Mouse (Mus musculus) induced T-regulatory cell, adult 2 months (primary cell): ENCODE results near the gene Fhl2.
"Not testable (repeated sequence)": the region's sequence is repeated elsewhere in the genome, so short reads cannot be mapped to it uniquely, and the experiment has no call there.

Experiments
- DNase-seq: peaks from one replicate; pipeline ENCODE4 v3.0.0-alpha.2; 2012; ENCODE audit warnings: low read depth

Fhl2 gene

DNA sequence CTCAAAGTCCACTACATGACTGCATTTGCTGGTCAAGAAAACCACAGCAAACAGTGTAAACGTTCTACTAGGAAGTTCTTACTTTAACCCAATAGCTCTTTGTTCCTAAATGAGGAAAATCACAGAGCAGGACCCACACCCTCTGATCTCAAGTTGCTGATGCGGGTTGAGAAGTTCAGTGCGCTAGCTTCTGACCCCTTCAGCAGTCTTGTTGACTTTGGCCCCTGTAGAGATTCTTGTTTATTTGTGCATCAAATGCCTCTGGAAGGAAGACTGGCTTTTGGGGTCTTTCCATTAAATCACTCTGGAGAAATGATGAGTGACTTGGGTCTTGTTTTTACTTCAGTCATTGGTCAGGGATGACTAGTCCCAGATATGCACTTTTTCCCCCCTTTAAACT, 46.6 kb downstream of the Fhl2 start:
- DNase-seq: no peak

DNA sequence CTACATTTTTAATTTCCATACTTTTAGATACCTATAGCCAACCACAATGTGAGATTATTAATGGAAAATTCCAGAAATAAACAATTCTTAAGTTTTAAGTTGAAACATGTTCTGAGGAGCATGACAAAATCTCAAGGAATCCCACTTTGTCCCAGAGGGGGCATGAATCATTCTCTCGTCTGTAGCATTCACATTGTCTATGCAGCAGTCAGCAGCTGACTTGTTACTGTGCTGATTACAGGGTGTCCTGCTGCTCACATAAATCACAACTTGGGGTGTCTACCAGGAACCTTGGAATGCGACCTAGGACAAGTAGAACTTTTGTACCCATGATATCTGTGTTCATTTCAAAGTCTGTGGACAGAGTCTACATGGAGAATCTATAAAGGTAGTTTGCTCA, 49.3 kb downstream of the Fhl2 start:
- no peak for DNase-seq

DNA sequence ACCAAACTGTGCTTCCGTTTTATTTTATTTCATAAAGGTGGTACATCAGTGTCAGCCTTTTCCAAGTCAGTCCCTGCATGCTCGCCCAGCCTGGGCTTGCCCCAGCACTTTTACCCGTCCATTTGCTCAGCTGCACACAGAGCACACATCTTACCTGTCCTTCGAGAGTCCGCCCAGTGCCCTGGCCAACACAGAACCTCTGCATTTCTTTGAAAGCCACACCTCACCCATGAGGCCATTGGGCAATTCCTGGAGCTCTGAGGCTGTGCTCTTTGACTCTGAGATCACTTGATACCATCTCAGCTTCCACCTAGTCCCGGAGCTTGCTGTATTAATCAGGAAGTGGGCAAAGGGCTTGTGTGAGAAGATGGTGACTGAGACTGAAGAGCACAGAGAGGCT, 51.4 kb downstream of the Fhl2 start:
- no peak for DNase-seq

DNA sequence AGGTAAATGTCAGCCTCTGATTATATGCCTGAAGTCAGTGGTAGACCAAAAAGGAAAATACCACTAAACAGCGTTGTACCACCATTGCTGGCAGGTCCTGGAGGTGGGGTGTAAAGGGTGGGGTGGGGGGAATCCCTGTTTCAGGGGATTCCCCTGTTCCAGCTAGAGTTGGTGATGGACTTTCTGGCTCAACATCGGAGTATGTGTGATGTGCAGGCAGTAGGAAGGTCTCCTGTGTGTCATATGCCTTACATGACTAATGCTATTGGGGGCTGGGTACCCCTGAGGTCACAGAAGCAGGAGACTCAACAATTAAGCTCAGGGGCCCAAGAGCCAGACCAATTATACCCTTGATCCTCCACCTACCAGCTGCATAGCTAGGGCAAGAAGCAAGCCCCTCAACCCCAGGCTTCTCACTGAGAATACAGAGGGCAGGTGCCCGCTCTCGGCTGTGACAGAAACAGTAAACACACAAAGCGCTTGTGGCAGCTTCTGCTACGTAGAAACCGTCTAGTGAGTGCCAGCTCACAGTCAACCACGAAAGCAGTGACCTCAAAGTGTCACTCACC, 52.4 kb downstream of the Fhl2 start:
- DNase-seq: peak; percentile 40

DNA sequence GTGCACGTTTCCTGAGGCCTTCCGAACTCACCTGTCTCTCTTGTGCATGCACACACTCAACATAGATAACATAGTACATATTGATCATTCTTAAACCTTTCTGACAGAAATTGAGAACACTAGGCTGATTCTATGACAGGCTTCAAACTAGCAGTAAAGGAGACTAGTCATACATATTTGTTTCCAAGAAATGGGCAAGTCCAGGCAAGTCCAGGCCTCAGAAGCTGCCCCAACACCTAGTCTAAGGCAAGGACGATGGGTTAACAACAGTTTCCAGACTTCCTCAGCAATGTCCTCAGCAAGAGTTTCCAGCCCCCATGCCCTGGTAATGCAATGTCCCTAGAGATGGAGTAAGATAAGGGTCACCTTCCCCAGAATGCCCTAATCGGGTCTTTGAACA, 53.0 kb downstream of the Fhl2 start:
- DNase-seq: no peak

DNA sequence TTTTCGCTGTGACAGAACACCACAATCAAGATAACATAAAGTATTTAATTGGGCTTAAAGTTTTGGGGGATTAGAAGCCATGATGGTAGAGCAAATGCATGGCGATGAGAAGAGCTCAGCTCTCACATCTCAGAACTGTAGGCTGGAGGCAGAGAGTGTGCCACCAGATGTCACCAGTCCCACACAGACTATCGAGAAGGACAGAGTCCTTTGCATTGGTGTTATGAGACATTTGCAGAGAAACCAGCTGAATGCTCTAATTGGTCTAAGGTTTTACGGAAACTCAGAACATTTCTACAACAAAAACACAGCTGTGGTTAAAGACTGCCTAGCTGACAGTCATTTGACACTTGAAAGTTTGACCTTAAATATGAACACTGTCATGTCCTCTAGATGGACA, 53.5 kb downstream of the Fhl2 start:
- DNase-seq: peak; percentile 40

DNA sequence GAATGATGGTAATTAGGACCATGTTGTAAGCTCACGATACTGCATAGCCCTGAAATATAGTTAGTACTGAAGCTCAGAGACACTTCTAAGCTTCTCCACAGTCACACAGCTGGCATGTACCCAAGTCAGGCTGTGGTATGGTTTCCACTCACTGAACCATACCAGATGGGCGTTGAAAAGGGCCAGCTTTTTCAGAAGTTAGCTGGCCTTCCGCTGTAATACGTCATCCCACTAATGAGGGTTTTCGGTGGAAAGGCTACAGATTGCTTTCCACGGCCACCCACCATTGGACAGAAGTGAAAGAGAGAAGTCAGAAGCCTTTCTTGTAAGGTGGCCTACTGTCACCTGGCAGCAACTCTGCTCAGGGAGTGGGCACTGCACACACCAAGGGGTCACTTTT, 53.9 kb downstream of the Fhl2 start:
- DNase-seq: no peak

DNA sequence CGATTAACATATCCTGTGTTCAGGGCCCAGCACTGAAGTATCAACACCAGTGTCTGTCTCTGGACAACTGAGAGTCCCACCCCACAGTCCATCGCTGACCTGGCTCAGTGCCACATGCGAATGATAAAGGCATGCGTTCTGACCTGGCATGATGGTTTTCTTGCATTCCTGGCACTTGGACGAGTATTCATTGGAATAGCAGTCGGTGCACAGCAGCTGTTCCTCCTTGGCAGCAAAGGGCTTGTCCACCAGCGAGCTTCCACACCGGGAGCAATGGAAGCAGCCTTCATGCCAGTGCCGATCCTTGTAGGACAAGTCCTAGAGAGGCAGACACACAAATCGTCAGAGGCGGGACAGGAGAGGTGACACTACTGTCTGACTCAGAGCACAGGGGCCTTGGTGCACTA, 55.2 kb downstream of the Fhl2 start:
- DNase-seq: no peak

DNA sequence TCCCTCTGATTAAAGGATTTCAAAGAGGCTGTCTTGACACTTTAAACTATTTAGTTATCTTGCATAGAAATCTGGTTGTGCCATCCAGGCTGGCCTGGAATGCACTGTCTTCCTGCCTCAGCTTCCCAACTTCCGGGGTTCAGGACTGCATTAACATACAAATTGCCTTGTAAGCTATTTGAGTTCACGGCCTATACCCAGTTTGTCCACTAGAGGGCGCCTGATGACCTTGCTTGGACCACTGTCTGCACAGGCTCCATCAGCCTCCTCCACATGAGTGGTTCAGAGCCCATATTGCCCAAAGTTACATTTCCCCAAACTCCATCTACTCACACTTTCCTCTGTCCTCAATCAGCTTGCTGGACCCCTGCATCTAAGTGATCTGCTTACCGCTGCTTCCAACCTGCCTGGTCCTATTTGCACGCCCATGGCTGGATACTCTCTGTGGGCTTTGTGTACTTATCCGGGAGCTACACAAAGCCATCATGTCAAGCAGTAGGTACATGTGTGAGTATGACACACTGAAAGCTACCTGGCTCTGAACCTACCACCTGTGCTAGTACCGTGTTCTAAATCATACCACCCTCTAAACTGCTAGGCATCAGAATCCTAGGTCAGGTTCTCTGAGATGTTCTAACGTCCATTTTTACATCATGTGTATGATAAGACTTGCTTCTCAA, 57.1 kb downstream of the Fhl2 start:
- peak; percentile 92 for DNase-seq

DNA sequence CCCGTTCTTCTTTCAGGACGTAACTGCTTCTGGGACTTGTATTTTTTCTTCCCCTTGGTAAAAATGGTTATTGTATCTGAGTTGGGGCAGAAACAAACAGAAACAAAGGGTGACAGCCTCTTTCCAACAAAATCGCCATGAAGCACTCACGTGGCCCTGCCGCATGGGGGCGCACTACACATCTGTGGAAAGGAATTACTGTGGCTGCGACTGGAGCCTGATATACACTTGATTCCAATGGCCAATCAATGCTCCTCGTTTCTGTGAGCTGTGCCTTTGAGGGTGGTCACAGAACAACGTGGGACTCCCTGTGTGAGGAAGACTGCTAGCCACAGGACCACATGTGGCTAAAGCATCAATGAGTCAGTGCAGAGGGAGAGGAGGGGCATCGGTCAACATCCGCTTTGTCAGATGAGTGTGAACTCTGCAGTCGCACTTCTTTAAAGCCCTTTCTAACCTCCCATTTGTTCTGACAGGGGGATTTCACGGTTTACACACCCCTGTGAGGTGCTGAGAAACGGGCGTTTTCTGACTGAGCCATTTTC, 58.4 kb downstream of the Fhl2 start:
- DNase-seq: peak; percentile 24

DNA sequence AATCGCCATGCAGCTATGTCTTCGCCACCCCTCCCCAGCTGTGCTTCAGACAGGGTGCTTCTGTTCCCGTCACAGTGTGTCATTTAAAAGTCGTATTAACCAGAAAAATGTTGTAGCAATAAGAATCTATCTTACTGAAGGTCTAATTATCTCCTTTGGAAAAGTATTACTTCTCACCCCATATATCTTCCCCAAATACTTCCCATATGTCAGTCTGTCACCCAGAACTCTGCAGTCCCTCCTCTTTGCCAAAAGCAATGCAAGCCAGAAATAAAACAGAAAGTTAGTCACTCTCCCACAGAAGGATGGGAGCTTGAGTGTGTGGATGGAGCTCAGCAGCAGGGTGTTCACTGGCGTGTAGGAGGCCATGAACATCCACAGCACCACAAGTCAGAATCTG, 59.5 kb downstream of the Fhl2 start:
- DNase-seq: no peak

DNA sequence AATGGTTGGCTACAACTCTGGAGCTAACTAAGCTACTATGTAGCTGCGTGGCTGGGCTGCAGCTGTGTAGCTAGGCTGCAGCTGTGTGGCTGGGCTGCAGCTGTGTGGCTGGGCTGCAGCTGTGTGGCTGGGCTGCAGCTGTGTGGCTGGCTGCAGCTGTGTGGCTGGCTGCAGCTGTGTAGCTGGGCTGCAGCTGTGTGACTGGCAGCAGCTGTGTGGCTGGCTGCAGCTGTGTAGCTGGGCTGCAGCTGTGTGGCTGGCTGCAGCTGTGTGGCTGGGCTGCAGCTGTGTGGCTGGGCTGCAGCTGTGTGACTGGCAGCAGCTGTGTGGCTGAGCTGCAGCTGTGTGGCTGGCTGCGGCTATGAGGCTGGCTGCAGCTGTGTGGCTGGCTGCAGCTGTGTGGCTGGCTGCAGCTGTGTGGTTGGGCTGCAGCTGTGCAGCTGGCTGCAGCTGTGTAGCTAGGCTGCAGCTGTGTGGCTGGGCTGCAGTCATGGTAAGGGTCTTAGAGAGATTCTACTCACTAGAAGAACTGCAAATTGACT, 60.2 kb downstream of the Fhl2 start:
- not testable (repeated sequence) for DNase-seq

DNA sequence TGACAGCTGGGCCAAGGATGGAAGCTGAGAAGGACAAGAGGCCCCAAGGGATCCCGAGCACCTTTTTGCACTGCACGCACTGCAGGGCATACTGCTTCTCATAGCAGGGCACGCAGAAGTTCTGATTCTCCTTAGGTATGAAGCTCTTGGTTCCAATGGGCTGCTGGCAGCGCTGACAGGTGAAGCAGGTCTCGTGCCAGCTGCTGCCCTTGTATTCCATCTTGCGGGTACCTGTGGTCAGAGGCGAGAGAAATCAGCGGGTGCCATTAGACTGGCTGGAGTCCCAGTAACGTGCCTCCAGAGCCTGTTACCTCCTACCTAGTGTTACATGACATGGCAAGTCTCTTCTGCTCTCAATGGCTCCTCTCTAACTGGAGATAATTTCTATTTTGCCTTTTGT, 65.2 kb downstream of the Fhl2 start:
- DNase-seq: no peak

DNA sequence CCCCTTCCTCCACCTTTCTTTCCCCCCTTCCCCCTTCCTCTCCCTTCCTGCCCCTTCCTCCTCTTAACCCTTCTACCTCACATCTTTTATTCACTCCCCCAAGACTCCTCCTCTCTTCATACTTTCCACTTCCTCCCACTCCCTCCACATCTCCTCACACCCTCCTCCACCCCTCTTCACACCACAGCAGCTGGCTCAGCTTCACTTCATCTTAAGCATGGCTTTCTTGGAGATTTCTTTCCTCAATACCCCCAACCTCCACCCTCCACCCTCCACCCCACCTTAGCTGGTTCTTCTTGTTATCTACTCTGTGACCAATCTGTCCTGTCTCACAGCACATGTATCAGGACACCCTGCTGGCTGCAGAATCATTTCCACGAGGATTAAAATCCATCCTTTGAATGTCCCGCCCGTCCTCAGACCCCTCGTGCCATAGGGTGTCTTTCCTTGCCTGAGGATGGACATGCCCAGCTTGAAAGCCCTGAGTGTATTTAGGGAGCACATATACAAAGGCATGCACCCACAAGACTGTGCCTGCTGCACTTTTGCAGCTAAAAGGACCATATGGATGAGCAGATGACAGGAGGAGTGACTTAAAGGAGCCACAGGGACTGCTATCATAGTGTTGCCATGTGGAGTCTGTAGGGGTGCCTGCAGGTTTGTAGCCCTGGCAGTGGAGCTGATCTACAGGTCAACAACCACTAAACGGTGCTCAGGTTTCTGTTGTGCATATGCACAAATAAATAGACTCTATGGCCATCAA, 66.4 kb downstream of the Fhl2 start:
- no peak for DNase-seq

DNA sequence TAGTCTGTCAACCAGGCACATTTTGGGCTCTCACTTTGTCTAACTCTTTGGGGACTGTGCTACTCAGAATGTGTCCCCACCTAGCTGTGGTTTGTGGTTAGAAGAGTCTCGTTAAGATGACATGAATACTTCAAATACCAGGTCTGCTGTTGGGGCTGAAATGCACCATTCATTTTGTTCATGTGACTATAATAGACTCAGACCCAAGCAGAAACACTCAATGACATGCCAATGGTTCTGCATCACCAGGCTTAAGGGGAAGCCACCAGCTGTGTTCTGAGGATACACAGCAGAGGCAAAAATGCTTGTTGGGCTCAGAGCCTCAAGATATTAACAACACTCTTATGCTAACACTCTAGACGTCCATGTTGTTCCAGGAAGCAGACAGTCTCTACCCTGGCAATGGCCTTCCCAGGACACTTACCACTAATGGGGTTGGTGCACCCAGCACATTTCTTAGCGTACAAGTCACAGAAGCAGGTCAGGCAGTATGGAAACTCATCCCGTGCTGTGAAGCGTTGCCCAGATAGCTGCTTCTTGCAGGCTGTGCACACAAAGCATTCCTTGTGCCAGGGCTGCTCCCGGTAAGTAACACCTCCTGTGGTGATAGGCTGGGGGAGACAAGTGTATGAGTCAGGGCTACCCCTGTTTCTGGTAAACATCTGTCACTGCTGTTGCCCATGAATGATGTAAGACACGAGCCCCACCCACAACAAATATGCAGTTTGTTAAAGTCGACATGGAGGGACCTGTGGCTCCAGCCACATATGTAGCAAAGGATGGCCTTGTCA, 68.8 kb downstream of the Fhl2 start:
- DNase-seq: no peak

DNA sequence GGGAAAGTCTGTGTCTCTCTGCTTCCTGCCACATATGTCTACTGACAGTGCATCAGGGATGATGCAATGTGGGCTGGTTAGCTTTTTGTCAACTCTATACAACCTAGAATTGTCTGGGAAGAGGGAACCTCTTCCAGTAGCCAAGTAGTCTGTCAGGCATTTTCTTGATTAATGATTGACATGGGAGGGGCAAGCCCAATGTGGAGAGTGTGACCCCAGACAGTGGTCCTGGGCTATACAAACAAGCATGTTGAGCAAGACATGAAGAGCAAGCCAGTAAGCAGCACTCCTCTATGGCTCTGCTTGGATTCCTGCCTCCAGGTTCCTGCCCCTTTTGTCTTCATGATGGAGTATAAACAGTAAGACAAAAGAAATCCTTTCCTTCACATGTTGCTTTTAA, 69.6 kb downstream of the Fhl2 start:
- DNase-seq: no peak

DNA sequence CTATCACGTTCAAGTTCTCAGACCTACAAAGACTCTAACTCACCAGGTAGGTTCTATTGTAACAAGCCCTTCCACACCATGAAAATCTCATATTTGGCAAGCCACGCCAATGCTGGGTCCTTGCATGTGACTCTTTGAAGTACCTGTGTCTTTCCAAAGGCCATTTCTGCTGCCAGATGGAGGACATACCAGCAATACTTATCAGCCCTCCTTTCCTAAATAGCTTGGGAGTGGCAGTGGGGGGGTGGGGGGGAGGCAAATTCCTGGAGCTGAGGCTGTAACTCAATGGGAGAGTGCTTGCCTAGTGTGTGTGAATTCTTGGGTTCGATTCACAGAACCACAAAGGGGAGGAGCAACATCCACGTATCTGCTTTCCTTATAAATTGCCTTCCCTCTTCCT, 72.1 kb downstream of the Fhl2 start:
- DNase-seq: no peak

DNA sequence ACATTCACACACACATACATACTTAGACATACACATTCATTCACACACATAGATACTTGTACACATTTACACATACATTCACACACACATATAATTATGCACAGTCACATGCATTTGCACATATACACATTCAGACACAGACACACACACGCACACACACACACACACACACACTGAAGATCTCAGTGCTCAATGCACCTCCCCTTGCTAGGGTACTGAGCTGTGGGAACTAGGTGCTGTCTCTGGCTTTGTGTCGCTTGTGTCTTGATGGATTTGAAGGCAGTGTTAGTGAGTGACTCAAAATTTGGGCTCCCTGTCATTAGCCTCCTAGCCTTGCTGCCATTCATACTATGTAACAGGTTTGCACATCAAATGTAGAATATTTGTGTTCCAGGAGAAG, 74.2 kb downstream of the Fhl2 start:
- no peak for DNase-seq

DNA sequence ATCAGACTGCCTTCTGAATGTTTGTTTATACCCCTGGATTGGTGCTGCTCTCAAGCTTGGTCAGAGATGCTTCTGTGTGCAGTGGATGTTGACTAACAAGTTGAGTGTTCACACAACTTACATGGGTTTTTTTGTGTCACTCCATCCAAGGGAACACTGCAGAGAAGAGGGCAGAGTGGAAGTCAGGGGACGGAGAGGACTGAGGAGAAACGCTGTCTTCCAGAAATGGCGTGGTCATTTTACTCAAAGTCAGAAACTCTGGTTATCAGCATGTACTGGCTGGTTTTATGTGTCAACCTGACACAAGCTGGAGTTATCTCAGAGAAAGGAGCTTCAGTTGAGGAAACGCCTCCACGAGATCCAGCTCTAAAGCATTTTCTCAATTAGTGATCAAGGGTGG, 75.8 kb downstream of the Fhl2 start:
- DNase-seq: no peak

DNA sequence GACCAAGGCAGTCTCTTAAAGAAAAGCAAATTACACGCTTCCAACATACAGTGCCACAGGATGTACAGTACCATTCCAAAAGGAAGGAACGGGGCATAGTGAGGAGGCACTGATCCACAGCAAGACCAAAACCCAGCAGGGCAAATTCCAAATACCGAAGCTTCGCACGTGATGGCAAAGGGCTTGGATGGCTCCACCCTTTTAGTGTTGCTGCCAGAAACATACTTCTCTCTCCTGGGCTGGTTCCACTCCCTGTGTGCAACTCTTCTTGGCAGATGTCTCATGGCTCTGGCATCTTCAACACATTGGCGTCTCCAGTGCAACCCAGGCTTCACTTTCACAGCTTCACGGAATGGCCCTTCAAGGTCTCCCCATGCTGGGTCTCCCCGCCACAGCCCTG, 79.3 kb downstream of the Fhl2 start:
- DNase-seq: no peak

DNA sequence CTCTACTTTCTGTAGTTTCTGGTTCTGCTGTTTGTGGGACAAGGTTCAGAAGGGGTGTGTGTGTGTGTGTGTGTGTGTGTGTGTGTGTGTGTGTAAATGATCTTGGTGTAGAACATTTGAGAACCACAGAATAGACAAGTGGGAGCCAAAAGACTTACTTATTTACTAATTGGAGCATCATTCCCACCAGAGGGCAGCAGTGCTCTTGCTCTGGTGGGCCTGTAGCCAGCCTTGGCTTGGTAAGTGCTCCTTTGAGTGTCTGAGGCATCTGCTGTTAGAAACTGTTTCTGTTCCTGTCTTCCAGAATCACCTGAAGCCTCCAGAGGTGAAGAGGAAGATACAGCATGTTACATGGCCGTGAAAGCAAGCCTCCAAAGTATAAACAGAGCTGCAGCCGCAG, 83.9 kb downstream of the Fhl2 start:
- DNase-seq: peak; percentile 58

DNA sequence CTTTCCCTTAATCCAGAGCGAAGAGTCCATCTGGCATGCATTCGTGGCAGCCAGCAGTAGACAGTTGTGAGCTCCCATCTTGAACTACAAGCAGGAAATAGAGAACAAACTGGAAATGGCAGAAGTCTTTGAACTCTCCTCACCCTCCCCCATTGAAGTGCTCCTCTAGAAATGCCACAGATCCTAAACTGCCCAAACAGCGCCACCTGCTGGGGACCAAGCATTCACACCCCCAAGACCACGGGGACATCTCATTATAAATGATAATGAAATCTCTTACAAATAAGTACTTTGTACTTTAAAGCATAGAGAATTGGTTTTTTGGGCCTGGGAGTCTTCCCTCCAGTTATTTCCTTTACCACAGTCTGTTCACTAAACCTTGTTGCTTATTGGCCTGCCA, 86.2 kb downstream of the Fhl2 start:
- DNase-seq: peak; percentile 87
